Mouse (Mus musculus) forebrain, embryonic 15.5 days (tissue): Measurements from ENCODE around the gene Btnl6. TPM values are rescaled to one million over a fixed set of nuclear protein-coding genes. Genes with fewer than 3 reads are reported as not detected.

ENCODE experiments used
- ATAC-seq: fragments of 200-750 bp; cut with Nextera tagmentation; replicated peaks from 2 replicates; pipeline ENCODE4 v1.8.0; 2017; ENCODE audit warnings: mild to moderate bottlenecking, moderate TSS enrichment, moderate library complexity
- H3K27ac ChIP-seq: fragments of 300-500 bp; sonication (generic); replicated peaks from 2 replicates; pipeline ENCODE4 v1.5.1; 2015; ENCODE audit warnings: mild to moderate bottlenecking, inconsistent platforms
- H3K27me3 ChIP-seq: fragments of 300-500 bp; sonication (generic); 2 replicates; pipeline ENCODE4 v1.6.1; 2015; ENCODE audit warnings: inconsistent platforms
- H3K36me3 ChIP-seq: fragments of 300-500 bp; sonication (generic); 2 replicates; pipeline ENCODE4 v1.6.1; 2015; ENCODE audit warnings: mild to moderate bottlenecking, inconsistent platforms
- H3K4me1 ChIP-seq: fragments of 300-500 bp; sonication (generic); 2 replicates; pipeline ENCODE4 v1.6.1; 2015; ENCODE audit warnings: inconsistent platforms
- H3K4me2 ChIP-seq: fragments of 300-500 bp; sonication (generic); replicated peaks from 2 replicates; pipeline ENCODE4 v1.6.1; 2015; ENCODE audit warnings: mild to moderate bottlenecking, inconsistent platforms
- H3K4me3 ChIP-seq: fragments of 300-500 bp; sonication (generic); 2 replicates; pipeline ENCODE4 v1.5.1; 2015; ENCODE audit warnings: mild to moderate bottlenecking, inconsistent platforms
- H3K9ac ChIP-seq: fragments of 300-500 bp; sonication (generic); replicated peaks from 2 replicates; pipeline ENCODE4 v1.6.1; 2015; ENCODE audit warnings: mild to moderate bottlenecking, inconsistent platforms
- H3K9me3 ChIP-seq: fragments of 300-500 bp; sonication (generic); 2 replicates; pipeline ENCODE4 v1.6.1; 2016; ENCODE audit warnings: inconsistent platforms
- WGBS: fragments of 180-500 bp; shearing (Covaris S2); methylation state at CpG from one replicate; pipeline ENCODE4 v1.1.7; 2015; ENCODE audit warnings: mixed read lengths; 5-methylcytosine and 5-hydroxymethylcytosine counted together
- polyA plus RNA-seq: library from polyadenylated mRNA; unstranded; fragments of >200 nt; fragmentation: Nextera tagmentation; extraction: Ambion mirVana; gene quantifications from 2 replicates; pipeline ENCODE4 v1.2.1, GENCODE M21; 2015

The Btnl6 gene
- not detected in 2 replicates for polyA plus RNA-seq

GRCm38 (mm10) chr17:34517252-34517651 lies at the start of gene Btnl6:
Gene Btnl6, minus strand, starts transcription at chr17:34517352.
- WGBS = 87% methylated on average over 4 of the region's 4 CpGs
- no peaks in the 10 kb centered on the region for H3K4me1 ChIP-seq
- no peak within 1 kb of the TSS for H3K27ac ChIP-seq
- H3K36me3 ChIP-seq = no peaks in the 10 kb centered on the region
- H3K9me3 ChIP-seq = no peaks in the 10 kb centered on the region
- H3K4me2 ChIP-seq = no peak within 1 kb of the TSS
- H3K27me3 ChIP-seq = no peaks in the 10 kb centered on the region
- no peak within 1 kb of the TSS for H3K4me3 ChIP-seq
- H3K9ac ChIP-seq = no peak within 1 kb of the TSS
- no peak for ATAC-seq

- no peaks in the 10 kb centered on the region for H3K4me1 ChIP-seq
- 69% methylated on average over 3 of the region's 3 CpGs for WGBS
- H3K9ac ChIP-seq = no peak overlapping the region
- no peak for ATAC-seq
- H3K4me2 ChIP-seq = no peak overlapping the region
- no peaks in the 10 kb centered on the region for H3K27me3 ChIP-seq
- H3K9me3 ChIP-seq = no peaks in the 10 kb centered on the region
- no peak overlapping the region for H3K4me3 ChIP-seq
- 0 out of 2 replicates have a peak overlapping the region, but pooled peaks have one; percentile 18 for H3K27ac ChIP-seq
- H3K36me3 ChIP-seq = no peaks in the 10 kb centered on the region
Observed at GRCm38 (mm10) chr17:34564796-34565195, 47.6 kb upstream of the Btnl6 start.

- 15% methylated on average over 6 of the region's 6 CpGs for WGBS
- no peaks in the 10 kb centered on the region for H3K27me3 ChIP-seq
- H3K36me3 ChIP-seq = no peaks in the 10 kb centered on the region
- no peak within 1 kb of the TSS for H3K4me3 ChIP-seq
- no peak for ATAC-seq
- no peaks in the 10 kb centered on the region for H3K4me1 ChIP-seq
- H3K9me3 ChIP-seq = no peaks in the 10 kb centered on the region
- H3K9ac ChIP-seq = no peak within 1 kb of the TSS
- H3K4me2 ChIP-seq = no peak within 1 kb of the TSS
- 0 out of 2 replicates have a peak within 1 kb of the TSS, but pooled peaks have one; percentile 18 for H3K27ac ChIP-seq
Observed at GRCm38 (mm10) chr17:34564003-34564421, 46.9 kb upstream of the Btnl6 start, which contains the start of gene Notch4. Gene Notch4, plus strand, starts transcription at chr17:34564268.

GRCm38 (mm10) chr17:34563354-34563753 lies 46.2 kb upstream of the Btnl6 start:
- ATAC-seq = no peak
- no peak overlapping the region for H3K4me2 ChIP-seq
- no peaks in the 10 kb centered on the region for H3K4me1 ChIP-seq
- H3K9me3 ChIP-seq = no peaks in the 10 kb centered on the region
- no peak overlapping the region for H3K4me3 ChIP-seq
- WGBS = 82% methylated on average over 11 of the region's 11 CpGs
- no peaks in the 10 kb centered on the region for H3K36me3 ChIP-seq
- no peak overlapping the region for H3K27ac ChIP-seq
- no peaks in the 10 kb centered on the region for H3K27me3 ChIP-seq
- H3K9ac ChIP-seq = no peak overlapping the region

- no peak for ATAC-seq
- no peaks in the 10 kb centered on the region for H3K36me3 ChIP-seq
- no peaks in the 10 kb centered on the region for H3K27me3 ChIP-seq
- no peak overlapping the region for H3K9ac ChIP-seq
- H3K4me2 ChIP-seq = no peak overlapping the region
- H3K4me3 ChIP-seq = no peak overlapping the region
- no peaks in the 10 kb centered on the region for H3K4me1 ChIP-seq
- 69% methylated on average over 3 of the region's 3 CpGs for WGBS
- no peak overlapping the region for H3K27ac ChIP-seq
- H3K9me3 ChIP-seq = no peaks in the 10 kb centered on the region
Observed at GRCm38 (mm10) chr17:34562595-34562994, 45.4 kb upstream of the Btnl6 start.

- H3K4me2 ChIP-seq = no peak overlapping the region
- WGBS = 35% methylated on average over 8 of the region's 8 CpGs
- H3K36me3 ChIP-seq = no peaks in the 10 kb centered on the region
- H3K9me3 ChIP-seq = no peaks in the 10 kb centered on the region
- H3K27ac ChIP-seq = no peak overlapping the region
- H3K9ac ChIP-seq = no peak overlapping the region
- H3K27me3 ChIP-seq = no peaks in the 10 kb centered on the region
- no peak overlapping the region for H3K4me3 ChIP-seq
- no peaks in the 10 kb centered on the region for H3K4me1 ChIP-seq
- ATAC-seq = no peak
Observed at GRCm38 (mm10) chr17:34561200-34561599, 44.0 kb upstream of the Btnl6 start.

GRCm38 (mm10) chr17:34560438-34560837 lies 43.3 kb upstream of the Btnl6 start:
- no peaks in the 10 kb centered on the region for H3K27me3 ChIP-seq
- ATAC-seq = no peak
- no peak overlapping the region for H3K27ac ChIP-seq
- no peaks in the 10 kb centered on the region for H3K9me3 ChIP-seq
- H3K4me2 ChIP-seq = no peak overlapping the region
- no peak overlapping the region for H3K9ac ChIP-seq
- H3K4me1 ChIP-seq = no peaks in the 10 kb centered on the region
- 92% methylated on average over 6 of the region's 6 CpGs for WGBS
- no peaks in the 10 kb centered on the region for H3K36me3 ChIP-seq
- H3K4me3 ChIP-seq = no peak overlapping the region

- no peaks in the 10 kb centered on the region for H3K9me3 ChIP-seq
- H3K9ac ChIP-seq = no peak overlapping the region
- no peak overlapping the region for H3K27ac ChIP-seq
- 33% methylated on average over 15 of the region's 15 CpGs for WGBS
- no peak overlapping the region for H3K4me2 ChIP-seq
- no peak for ATAC-seq
- no peaks in the 10 kb centered on the region for H3K27me3 ChIP-seq
- H3K36me3 ChIP-seq = no peaks in the 10 kb centered on the region
- no peaks in the 10 kb centered on the region for H3K4me1 ChIP-seq
- no peak overlapping the region for H3K4me3 ChIP-seq
Observed at GRCm38 (mm10) chr17:34559895-34560294, 42.7 kb upstream of the Btnl6 start.

- no peak for ATAC-seq
- Histone ChIP-seq H3K4me2 (no peak overlapping the region), H3K27me3 (no peaks in the 10 kb centered on the region), H3K9me3 (no peaks in the 10 kb centered on the region), H3K4me1 (no peaks in the 10 kb centered on the region), H3K9ac (no peak overlapping the region), H3K36me3 (no peaks in the 10 kb centered on the region), H3K4me3 (no peak overlapping the region), H3K27ac (no peak overlapping the region)
- WGBS = 87% methylated on average over 7 of the region's 7 CpGs
Observed at GRCm38 (mm10) chr17:34559116-34559515, 42.0 kb upstream of the Btnl6 start.

- H3K27me3 ChIP-seq = no peaks in the 10 kb centered on the region
- H3K4me2 ChIP-seq = no peak overlapping the region
- H3K4me3 ChIP-seq = no peak overlapping the region
- H3K27ac ChIP-seq = no peak overlapping the region
- no peaks in the 10 kb centered on the region for H3K36me3 ChIP-seq
- no peaks in the 10 kb centered on the region for H3K9me3 ChIP-seq
- no peak for ATAC-seq
- 79% methylated on average over 11 of the region's 11 CpGs for WGBS
- H3K9ac ChIP-seq = no peak overlapping the region
- H3K4me1 ChIP-seq = no peaks in the 10 kb centered on the region
Observed at GRCm38 (mm10) chr17:34557411-34557810, 40.3 kb upstream of the Btnl6 start.

GRCm38 (mm10) chr17:34556406-34556805 lies 39.3 kb upstream of the Btnl6 start:
- no peaks in the 10 kb centered on the region for H3K27me3 ChIP-seq
- H3K9me3 ChIP-seq = no peaks in the 10 kb centered on the region
- 84% methylated on average over 8 of the region's 8 CpGs for WGBS
- H3K36me3 ChIP-seq = no peaks in the 10 kb centered on the region
- ATAC-seq = no peak
- no peak overlapping the region for H3K9ac ChIP-seq
- no peaks in the 10 kb centered on the region for H3K4me1 ChIP-seq
- H3K4me2 ChIP-seq = no peak overlapping the region
- no peak overlapping the region for H3K4me3 ChIP-seq
- no peak overlapping the region for H3K27ac ChIP-seq

- Histone ChIP-seq H3K36me3 (no peaks in the 10 kb centered on the region), H3K9me3 (no peaks in the 10 kb centered on the region), H3K27ac (no peak overlapping the region), H3K27me3 (no peaks in the 10 kb centered on the region), H3K4me2 (no peak overlapping the region), H3K4me1 (no peaks in the 10 kb centered on the region), H3K4me3 (no peak overlapping the region), H3K9ac (no peak overlapping the region)
- ATAC-seq = no peak
- 23% methylated on average over 5 of the region's 5 CpGs for WGBS
Observed at GRCm38 (mm10) chr17:34555483-34555882, 38.3 kb upstream of the Btnl6 start.

GRCm38 (mm10) chr17:34549843-34550242 lies 32.7 kb upstream of the Btnl6 start:
- H3K36me3 ChIP-seq = no peaks in the 10 kb centered on the region
- H3K9ac ChIP-seq = no peak overlapping the region
- H3K9me3 ChIP-seq = no peaks in the 10 kb centered on the region
- H3K4me2 ChIP-seq = no peak overlapping the region
- no peaks in the 10 kb centered on the region for H3K4me1 ChIP-seq
- no peaks in the 10 kb centered on the region for H3K27me3 ChIP-seq
- no peak for ATAC-seq
- no peak overlapping the region for H3K4me3 ChIP-seq
- WGBS = 83% methylated on average over 2 of the region's 2 CpGs
- H3K27ac ChIP-seq = no peak overlapping the region
